Mouse (Mus musculus) kidney, adult 2 months (tissue): ENCODE data around the gene Zfp534.
"Not testable (repeated sequence)": the region's sequence is repeated elsewhere in the genome, so short reads cannot be mapped to it uniquely, and the experiment has no call there.

ENCODE experiments used
- CTCF ChIP-seq: fragments of 200-500 bp; conservative IDR thresholded peaks from 2 replicates; pipeline ENCODE4 v1.5.1; 2011; ENCODE audit warnings: low read depth, mild to moderate bottlenecking, control low read depth, low read length, moderate library complexity, mixed read lengths; ENCODE audit not compliant: insufficient read depth, insufficient read length
- POLR2A ChIP-seq: fragments of 200-500 bp; IDR thresholded peaks from one replicate; pipeline ENCODE4 v1.6.1; 2011; ENCODE audit warnings: low read depth, low read length, control low read depth

DNA sequence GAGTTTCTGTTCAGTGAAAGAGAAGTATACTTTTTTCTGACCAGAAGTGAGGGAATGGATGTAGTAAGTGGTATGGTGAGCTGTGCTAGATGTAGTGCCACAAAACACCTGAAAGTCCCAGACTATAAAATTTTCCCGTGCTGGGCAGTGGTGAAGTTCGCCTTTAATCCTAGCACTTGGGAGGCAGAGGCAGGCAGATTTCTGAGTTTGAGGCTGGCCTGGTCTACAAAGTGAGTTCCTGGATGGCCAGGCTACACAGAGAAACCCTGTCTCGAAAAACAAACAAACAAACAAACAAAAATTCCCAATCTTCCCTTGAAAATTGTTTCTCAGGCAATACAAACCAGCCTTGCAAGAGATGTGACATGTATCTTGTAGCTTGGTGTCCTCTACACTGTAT lies 54.9 kb downstream of the Zfp534 start:
- TF ChIP-seq POLR2A, CTCF: not testable (repeated sequence)
